Mouse (Mus musculus): Measurements from ENCODE around the gene Chp1. TPM values are rescaled to one million over a fixed set of nuclear protein-coding genes. Genes with fewer than 3 reads are reported as not detected.
"Not testable (repeated sequence)": the region's sequence is repeated elsewhere in the genome, so short reads cannot be mapped to it uniquely, and the experiment has no call there.

Gene Chp1
- total RNA-seq (2021): 100 to 1,000 TPM; 142 to 159 TPM

DNA sequence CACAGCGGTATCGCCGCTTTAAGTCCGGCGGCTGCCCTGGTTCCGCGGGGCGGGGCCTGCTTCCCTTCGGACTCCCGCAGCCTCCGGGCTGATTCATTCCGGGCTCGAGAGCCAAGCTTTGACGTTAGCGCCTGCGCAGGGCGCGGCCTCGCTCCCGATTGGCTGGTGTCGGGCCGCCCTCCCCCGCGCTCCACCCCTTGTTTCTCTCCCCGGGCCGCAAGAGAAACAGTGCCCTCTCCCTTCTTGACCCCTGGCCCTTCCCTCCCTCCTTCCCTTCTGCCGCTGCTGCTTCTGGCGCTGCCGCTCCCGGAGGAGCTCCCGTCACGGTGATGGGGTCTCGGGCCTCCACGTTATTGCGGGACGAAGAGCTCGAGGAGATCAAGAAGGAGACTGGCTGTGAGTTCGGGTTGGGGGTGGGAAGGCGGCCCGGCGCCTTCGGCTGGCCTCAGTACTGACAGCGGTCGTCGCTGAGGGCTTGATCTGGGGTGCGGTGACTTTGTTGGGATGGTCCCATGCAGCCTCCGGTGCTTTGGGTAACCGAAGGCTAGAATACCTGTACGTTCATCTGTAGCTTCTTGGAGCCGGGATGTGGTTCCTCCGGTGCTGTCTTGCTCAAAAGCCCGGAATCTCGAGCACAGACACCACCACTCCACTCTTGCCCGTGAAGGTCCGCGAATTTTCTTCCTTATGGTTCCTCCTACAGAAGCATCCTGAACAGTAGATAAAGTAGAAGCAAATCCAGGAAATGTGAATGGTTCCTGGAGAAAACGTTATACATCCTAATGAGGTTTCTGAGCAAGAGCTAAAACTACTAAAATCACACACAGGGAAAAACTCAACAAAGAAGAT, at the start of gene Chp1, which contains the start of gene Exd1:
Chp1 (plus strand) TSS at position 176 of the 849 bp plus-strand sequence.
Exd1 (minus strand) TSS at position 106 of the 849 bp plus-strand sequence.
- DNase-seq (ENCODE audit: extremely low spot score in 1 of 2, low spot score in 1 of 2): peak; percentile 92 to 95

DNA sequence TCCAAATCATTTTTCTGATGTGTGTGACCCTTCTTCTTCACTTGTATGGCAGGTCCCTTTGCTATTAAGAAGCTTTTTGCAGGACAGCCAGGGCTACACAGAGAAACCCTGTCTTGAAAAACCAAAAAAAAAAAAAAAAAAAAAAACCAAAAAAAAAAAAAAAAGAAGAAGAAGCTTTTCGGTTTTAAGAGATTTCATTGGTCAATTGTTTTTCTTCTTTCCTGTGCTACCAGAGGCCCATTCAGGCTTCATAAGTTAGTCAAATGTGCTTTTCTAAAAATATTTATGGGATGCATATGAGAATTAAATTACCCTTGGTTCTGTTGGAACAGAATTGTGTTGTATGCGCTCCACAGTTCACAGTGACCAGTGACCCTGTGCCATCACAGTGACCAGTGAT, 48.6 kb upstream of the Chp1 start:
- no peak for DNase-seq (ENCODE audit: extremely low spot score in 1 of 2, low spot score in 1 of 2)

DNA sequence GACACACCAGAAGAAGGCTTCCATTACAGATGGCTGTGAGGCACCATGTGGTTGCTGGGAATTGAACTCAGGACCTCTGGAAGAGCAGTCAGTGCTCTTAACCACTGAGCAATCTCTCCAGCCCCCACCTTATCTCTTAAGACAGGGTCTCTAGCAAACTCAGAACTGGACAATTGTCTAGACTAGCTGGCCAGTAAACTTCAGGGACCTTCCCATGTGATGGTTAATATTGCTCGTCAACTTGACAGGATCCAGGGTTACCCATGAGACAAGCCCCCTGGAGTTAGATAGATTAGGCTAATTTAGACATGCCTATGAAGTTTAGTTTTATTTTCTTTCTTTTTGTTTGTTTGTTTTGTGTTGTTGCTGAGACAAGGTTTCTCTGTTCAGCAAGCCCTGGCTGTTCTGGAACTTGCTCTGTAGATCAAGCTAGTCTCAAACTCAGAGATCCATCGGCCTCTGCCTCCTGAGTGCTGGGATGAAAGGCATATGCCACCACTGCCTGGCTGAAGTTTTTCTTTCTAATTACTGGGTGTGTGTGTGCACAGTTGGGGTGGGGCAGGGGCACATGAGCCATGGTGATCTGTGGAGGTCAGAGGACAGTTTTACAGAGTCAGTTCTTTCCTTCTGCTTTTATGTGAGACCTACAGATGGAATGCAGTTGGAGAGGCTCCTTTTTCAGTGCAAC, 46.4 kb upstream of the Chp1 start:
- DNase-seq (ENCODE audit: extremely low spot score in 1 of 2, low spot score in 1 of 2): no peak

DNA sequence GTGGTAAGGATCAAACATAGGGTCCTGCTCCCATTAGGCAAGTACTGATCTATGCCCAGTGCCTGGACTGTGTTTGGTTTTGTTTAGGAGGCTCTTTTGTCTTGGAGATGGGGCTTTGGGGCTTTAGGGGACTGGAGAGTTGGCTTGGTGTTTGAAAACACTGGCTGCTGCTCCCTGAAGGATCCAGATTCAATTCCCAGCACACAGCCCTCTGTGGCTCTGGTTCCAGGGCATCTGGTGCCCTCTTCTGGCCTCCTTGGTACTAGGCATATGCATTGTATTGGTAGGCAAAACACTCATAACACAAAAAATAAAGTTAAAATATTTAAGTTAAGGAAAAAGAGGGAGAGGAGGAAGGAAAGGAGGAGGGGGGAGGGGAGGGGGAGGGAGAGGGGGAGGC, 40.4 kb upstream of the Chp1 start:
- DNase-seq (ENCODE audit: extremely low spot score in 1 of 2, low spot score in 1 of 2): no peak

DNA sequence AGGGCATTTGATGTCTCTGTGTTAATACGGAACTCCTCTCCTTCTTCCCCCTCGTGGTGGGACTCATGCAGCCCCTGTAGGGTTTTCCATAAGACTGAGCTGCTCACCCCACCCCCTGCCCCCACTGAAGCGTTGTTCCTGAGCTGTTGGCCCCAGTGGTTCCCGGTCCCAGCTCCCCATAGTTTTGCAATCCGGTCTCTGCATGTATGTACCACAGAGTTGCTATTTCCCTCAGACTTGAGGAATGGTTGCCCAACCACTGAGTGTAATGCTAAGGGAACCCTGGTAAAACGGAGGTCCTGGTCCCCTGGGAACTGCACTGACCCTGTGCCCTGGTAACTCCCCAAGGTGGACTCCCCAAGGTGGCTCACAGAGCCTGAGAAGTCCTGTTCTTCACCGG, 39.0 kb upstream of the Chp1 start:
- not testable (repeated sequence) for DNase-seq (ENCODE audit: extremely low spot score in 1 of 2, low spot score in 1 of 2)

DNA sequence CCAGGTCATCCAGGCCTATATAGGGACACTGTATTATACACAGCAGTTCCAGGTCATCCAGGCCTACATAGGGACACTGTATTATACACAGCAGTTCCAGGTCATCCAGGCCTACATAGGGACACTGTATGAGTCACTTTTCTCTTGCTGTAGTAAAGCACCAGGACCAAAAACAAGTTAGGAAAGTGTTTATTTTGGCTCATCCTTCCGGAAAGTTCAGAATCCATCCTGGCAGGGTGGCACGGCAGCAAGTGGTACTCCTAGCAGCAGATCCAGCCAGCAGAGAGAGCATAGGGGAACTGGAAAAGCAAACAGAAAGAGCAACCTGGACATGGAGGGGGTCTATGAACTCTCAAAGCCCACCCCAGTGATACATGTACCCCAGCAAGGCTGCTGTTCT, 36.6 kb upstream of the Chp1 start:
- DNase-seq (ENCODE audit: extremely low spot score in 1 of 2, low spot score in 1 of 2): no peak

DNA sequence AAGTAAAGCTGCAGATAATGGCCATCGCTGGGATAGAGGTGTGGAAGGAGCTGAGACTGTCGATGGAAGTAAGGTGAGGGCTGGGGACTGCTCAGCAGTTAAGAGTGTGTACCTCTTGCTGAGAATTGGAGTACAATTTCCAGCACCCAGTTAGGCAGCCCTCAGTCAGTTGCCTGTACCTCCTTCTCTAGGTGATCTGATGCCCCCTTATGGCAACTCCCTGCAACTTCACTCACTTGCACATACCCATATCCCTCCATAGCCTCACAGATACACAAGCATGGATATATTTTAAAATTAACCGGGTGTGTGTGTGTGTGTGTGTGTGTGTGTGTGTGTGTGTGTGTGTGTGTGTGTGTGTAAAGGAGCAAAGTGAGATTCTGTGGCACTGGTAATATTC, 35.2 kb upstream of the Chp1 start:
- DNase-seq (ENCODE audit: extremely low spot score in 1 of 2, low spot score in 1 of 2): no peak

DNA sequence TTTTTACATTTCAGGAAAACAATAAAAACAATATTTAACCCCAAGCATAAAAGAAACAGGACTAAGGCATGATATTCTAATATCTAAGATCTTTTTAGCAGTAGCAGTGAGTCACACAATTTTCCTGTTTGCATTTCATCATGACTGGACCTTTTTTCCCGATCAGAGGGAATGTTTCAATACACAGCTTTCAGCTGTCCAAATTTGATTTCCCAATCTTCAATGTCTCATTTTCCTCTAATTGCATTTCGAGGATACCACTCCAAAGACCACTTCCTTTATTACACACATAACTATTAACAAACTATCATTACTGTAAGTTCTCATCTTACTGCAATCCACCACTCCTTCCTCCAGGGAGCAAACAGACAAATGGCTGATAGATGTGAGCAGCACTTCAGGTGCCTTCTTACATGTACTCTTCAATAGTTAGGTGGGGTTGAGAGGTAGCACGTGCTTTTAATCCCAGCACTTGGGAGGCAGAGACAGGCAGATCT, 33.4 kb upstream of the Chp1 start:
- no peak for DNase-seq (ENCODE audit: extremely low spot score in 1 of 2, low spot score in 1 of 2)

DNA sequence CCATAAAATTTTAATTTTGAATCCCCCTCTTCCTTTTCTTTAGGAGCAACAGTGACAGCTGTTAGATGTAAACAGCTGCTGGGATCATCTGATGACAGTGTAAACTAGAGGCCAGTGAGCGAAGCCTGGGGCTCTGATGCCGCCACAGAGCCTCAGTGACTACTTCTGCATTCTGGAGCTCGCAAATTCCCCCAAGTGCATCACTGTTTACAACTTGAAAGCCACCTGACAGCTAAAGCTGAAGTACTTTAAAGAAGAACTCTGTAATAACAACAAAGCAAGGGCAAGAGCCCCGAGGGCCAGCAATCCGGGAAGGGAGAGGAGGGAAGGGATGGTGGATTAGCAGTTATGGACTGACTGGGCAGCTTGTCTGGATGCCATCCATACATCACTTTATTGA, 30.7 kb upstream of the Chp1 start:
- DNase-seq (ENCODE audit: extremely low spot score in 1 of 2, low spot score in 1 of 2): no peak

DNA sequence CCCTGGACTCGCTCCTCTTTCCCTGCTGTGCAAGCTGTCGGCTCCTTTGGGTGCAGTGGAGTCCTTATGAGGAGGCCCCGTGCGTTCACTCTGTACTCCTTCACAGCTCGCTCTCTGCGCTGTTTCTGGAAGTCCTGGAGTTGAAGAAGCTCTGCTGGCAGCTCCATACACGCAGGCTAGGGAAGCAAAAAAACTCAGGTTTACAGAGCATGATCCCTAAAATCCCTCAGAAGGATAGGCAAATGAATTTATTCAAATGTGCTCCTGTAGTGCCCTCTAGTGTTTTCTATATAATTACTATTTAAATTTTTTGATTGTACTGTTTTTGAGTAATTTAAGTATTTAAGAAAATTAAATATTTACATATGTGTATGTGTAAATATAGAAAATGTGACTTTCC, 26.9 kb upstream of the Chp1 start:
- peak; percentile 5 to 15 for DNase-seq (ENCODE audit: extremely low spot score in 1 of 2, low spot score in 1 of 2)

DNA sequence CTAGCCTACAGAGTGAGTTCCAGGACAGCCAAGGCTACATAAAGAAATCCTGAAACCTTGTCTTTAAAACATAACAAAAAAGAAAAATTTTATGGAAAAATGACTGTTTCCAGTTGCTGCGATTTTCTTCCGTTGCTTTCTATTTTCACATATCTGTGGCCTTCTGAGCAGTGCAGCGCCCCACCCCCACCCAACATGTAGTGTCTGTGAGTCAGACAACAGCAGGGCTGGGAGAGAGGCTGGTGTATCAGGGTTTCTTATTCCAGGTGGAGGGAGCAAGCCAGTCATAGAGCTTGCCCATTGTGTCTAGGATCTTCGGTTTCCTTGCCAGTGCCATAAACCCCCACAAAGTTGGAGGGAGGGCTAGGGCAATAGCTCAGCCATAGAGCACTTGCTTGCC, 23.7 kb upstream of the Chp1 start:
- no peak for DNase-seq (ENCODE audit: extremely low spot score in 1 of 2, low spot score in 1 of 2)

DNA sequence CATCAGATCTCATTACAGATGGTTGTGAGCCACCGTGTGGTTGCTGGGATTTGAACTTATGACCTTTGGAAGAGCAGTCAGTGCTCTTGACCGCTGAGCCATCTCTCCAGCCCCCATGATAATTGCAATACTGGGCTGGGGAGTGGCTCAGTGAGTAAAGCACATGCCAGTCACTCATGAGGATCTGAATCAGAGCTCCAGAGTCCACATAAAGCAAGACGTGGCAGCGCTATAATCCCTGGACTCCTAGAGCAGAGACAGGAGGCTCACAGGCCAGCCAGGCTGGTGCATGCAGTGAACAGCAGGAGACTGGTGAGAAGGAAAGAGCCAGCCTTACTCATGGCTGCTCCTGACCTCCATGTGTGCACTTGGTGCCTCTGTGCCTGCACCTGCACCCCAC, 22.1 kb upstream of the Chp1 start:
- DNase-seq (ENCODE audit: extremely low spot score in 1 of 2, low spot score in 1 of 2): no peak

DNA sequence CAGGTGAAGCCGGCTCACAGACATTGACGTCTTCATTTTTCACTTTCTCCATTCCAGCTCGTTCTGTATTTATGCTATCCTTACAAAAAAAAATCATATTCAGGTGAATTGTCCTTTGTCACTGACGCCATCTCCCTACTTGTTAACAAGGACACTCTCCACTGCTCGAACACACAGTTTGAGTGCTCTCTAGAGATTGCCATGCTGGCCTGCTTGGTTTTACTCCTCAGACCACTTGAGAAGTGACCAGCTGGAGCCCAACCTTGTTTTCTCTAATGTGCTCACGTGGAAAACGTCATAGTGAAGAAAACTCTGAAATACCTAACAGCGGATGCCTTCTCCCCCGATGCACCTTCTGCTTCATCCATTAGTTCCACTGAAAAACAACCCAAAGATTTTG, 8.7 kb upstream of the Chp1 start:
- no peak for DNase-seq (ENCODE audit: extremely low spot score in 1 of 2, low spot score in 1 of 2)

DNA sequence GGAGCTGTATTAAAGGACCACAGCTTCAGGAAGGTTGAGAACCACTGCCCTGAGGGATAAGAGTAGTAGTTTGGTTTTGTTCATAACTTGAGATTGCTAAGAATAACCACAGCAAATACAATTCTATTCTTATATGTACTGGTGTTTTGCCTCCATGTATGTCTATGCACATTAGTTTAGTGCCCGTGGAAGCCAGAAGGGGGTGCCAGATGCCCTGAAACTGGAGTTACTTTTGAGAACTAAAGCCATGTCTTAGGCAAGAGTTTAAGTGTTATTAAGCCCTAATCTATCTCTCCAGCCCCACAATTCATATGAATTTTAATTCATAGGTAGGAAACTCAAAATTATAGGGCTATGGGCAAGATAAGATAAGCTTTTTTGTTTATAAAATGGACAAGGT, 5.4 kb upstream of the Chp1 start:
- DNase-seq (ENCODE audit: extremely low spot score in 1 of 2, low spot score in 1 of 2): peak; percentile 15 to 59

DNA sequence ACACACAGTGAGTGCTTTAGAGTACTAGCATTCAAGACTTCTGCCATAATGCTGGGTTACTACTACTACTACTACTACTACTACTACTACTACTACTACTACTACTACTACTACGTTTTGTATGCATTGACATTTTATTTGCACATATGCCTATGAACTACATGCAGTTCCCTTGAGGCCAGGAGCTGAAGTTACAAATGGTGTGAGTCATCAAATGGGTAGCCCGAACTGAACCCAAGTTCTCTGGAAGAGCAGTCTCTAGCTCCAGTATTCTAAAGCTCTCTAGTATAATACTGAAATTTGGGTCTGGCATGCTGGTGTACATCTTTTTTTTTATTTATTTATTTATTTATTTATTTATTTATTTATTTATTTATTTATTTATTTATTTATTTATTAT, 3.8 kb upstream of the Chp1 start:
- DNase-seq (ENCODE audit: extremely low spot score in 1 of 2, low spot score in 1 of 2): no peak

DNA sequence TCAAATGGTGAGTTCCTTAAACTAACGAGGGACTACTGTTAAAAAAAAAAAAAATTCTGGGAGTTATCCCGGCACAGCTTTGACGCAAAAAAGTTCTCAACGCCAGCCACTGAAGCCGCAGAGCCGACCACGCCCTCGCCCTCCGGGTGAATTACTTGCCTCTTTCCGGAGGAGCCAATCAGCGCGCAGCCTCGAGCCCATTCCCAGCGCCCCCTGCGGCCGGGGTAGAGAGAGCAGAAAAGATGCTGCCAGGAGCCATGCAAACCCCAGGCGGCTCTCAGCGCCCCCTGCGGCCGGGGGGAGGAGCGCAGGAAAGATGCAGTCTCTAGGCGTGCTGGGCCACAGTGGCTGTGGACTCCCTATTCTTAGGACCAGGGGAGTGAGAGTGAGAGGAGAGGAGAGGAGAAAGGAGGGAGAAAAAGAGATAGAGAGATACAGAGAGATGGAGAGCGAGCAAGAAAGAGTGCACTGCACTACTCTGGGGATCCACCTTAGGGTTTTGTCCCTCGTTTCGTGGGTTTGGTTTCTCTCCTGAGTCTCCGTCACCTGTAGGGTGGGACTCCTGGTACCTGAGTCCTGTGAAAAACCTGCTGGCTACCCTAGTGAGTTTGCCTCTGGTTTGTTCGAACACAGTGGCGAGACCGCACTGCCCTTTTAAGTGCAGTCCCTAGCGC, 512 bp upstream of the Chp1 start:
- DNase-seq (ENCODE audit: extremely low spot score in 1 of 2, low spot score in 1 of 2): peak; percentile 64 to 73

DNA sequence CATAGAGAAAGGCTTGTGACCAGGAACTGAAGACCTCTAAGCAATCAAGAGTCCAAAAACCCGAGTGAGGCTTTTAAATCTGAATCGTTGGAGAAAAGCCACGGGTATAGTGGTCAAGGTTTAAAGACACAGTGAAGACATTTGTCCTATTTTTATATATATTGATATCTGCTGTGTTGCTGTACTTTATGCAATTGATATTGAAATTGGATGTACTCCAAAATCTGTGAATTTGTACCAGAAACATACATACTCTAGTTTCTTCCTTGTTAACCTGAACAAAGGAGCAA, 819 bp downstream of the Chp1 start:
- DNase-seq (ENCODE audit: extremely low spot score in 1 of 2, low spot score in 1 of 2): no peak

DNA sequence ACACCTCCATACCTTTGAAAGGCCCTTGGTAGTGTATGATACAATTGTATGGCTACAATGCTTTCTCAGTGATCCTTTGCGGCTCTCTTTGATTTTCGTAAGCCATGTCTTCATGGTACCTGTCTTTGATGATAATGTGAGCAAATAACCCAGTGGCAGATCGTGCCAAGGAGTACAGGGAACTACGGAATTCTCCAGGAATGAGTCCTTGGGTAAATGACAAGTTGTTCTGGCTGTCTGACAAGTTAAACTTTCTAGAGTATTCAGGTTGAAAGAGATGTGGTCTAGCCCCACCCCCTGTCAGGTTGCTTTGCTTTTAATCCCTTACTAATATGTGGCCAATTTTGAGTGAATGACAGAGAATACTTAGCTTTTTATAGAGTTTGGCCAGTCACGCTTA, 1.2 kb downstream of the Chp1 start:
- no peak for DNase-seq (ENCODE audit: extremely low spot score in 1 of 2, low spot score in 1 of 2)

DNA sequence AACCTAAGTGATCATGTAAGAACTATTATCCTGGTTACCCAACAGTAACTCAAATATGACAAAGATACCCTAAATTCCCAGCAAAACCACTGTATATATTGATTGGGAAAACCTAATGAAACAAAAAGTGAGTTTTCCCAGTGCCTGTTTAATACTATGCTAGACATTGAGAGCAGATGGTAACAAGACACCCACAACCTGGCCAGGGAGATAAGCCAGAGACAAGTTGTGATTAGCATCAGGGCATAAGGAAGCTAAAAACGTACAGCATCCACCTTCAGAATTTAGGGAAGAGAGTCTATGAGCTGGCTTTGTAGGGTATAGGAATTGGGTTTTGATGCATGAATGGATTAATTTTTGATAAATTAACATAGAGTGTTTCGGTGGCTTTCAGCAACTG, 2.2 kb downstream of the Chp1 start:
- no peak for DNase-seq (ENCODE audit: extremely low spot score in 1 of 2, low spot score in 1 of 2)

DNA sequence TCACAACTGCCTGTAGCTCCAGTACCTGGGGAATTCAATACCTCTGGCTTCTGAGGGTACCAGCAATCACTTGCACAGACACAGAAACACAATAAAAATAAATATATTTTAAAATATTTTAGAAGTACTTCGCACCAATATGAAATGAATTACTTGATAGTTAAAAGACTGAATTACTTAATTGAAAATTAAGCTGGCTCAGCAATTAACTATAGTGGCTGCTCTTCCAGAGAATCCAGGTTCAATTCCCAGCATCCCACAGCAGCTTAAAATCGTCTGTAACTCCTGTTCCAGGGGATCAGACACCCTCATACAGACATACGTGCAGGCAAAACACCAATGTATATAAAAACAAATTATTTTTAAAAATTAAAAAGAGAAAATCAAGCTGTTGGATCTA, 10.5 kb downstream of the Chp1 start:
- DNase-seq (ENCODE audit: extremely low spot score in 1 of 2, low spot score in 1 of 2): no peak

DNA sequence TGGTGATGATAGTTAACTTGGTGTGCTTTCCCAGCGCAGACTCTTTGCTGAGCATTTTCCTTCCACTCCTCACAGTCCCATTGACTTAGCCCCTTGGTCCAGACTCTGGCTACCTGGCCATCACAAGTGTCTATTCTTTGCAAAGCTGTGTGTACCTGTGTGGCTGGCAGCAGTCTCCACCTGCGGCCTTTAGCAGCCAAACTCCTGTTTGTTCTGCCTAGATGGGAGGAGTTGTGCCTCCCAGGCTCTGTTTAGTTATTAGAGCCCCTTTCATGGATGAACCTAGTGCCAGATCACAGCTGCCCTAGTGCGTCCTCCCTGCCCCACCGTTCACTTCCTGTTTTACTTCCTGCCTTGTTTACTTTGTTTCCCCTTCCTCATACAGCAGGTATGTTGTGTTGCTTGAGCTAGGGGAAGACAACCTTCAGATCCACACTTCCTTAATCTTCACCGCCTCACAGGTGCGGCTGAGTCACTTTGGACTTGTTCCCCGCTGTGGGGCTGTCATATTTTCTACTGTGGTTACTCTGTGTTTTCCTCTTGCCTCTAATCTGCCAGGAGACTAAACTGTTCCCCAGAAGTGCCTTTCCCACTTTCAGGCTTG, 11.3 kb downstream of the Chp1 start:
- no peak for DNase-seq (ENCODE audit: extremely low spot score in 1 of 2, low spot score in 1 of 2)

All from layer of hippocampus, postnatal 25 days (tissue).